Mouse (Mus musculus) G1E (cell line): ENCODE measurements around the gene Megf8.
A peak's percentile ranks its signal among the peaks of the same experiment; 100 is the strongest.

Experiments
- CTCF ChIP-seq: IDR thresholded peaks from 2 replicates; pipeline ENCODE4 v1.5.1; 2012; ENCODE audit warnings: low read depth, low read length, inconsistent platforms, mixed read lengths
- GATA1 ChIP-seq: IDR thresholded peaks from 2 replicates; pipeline ENCODE4 v1.6.1; 2012; ENCODE audit warnings: borderline replicate concordance, low read length, inconsistent platforms, mixed read lengths
- GATA2 ChIP-seq: IDR thresholded peaks from 2 replicates; pipeline ENCODE4 v1.6.1; 2012; ENCODE audit warnings: low read depth, low read length, inconsistent platforms, borderline replicate concordance
- POLR2AphosphoS5 ChIP-seq: IDR thresholded peaks from 2 replicates; pipeline ENCODE4 v1.6.1; 2012; ENCODE audit warnings: low read depth, low read length, inconsistent platforms; ENCODE audit not compliant: insufficient replicate concordance
- TAL1 ChIP-seq: conservative IDR thresholded peaks from 2 replicates; pipeline ENCODE4 v1.6.1; 2012; ENCODE audit warnings: low read depth, low read length, inconsistent platforms, mixed read lengths

DNA sequence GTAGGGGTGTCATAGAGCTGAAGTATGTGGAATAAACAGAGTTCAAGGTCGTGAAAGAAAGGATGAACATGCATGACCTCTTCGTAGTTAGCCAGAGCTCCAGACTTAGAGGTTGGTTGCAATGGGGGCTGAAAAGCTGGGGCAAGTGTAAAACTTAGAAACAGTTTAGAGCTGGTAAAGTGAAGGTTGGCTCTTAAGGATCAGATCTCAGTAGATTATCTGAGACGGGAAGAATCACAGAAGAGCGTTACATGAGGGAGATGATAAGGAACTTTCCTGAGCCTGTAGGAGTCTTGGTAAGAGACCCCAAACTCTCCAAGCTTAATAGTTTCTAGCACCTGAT is 39.0 kb upstream of the Megf8 start:
- 0 out of 2 replicates have a peak, but pooled peaks have one; percentile 14 for TF ChIP-seq CTCF
- no peak for TF ChIP-seq TAL1
- no peak for TF ChIP-seq GATA2
- TF ChIP-seq GATA1 = no peak
- TF ChIP-seq POLR2AphosphoS5 = no peak
